Mouse (Mus musculus): ENCODE results near the gene Pacrg. TPM values are rescaled to one million over a fixed set of nuclear protein-coding genes. Genes with fewer than 3 reads are reported as not detected.

Pacrg gene
- polyA plus RNA-seq, 1 experiment from 2014 or later, result 9.2 TPM

DNA sequence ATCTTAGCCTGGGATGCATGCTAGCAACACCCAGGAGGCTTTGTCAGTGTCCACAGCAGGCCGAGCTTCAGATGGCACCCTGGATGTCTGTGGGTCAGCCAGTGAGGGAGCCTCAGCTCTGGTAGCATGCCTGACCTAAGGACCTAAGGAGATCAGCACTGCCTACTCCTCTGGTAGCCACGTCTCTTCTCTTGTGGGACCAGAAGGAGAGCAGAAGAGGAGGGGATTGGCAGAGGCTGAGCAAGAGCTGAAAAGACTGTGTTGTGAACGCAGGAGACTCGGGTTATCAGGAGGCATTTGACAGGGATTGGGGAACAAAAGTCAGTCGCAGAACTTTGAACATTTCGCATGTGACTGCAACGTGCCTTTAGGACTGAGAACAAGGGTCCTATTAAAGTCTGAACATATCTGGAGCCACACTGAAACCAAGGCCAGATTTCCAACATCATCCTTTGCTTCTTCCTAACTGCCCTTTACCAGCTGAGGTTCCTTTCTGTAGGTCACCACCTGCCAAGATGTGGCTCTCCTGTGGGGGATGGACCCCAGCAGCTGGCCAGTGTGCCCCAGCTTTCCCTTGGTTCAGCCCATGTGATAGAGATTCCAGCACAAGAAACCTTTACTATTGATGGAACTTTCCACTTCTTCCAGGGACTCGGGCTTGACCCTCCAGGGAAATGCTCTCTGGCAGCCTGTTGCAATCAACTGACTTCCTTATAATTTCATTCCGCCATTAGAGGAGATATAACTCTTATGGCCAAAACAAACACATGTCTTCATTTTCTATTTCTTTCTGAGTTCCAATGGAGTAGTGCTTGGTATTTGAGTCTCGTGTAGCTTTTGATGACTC lies 329.0 kb downstream of the Pacrg start:
- ATAC-seq (ENCODE audit: low FRiP score, low TSS enrichment) (no peak), DNase-seq (no peak)
- no peaks in the 10 kb centered on the region for H3K36me3 ChIP-seq (ENCODE audit: control insufficient read depth, insufficient read depth, low read length)
- no peaks in the 10 kb centered on the region for H3K9me3 ChIP-seq (ENCODE audit: control insufficient read depth, low read length)
- no peak overlapping the region for H3K9ac ChIP-seq (replicated peaks; ENCODE audit: low read length)
- H3K27me3 ChIP-seq (ENCODE audit: control insufficient read depth, insufficient read depth, low read length), result no peaks in the 10 kb centered on the region
- peaks cover 4% of the 10 kb centered on the region; the same call in 1 of the 2 replicates for H3K4me1 ChIP-seq (ENCODE audit: control insufficient read depth, insufficient read depth, low read length)
- WGBS, result 83% methylated on average over 10 of the region's 10 CpGs
- no peak overlapping the region for H3K4me3 ChIP-seq (replicated peaks; ENCODE audit: low read depth, low read length)
- no peak overlapping the region for H3K27ac ChIP-seq (replicated peaks; ENCODE audit: low read depth, low read length)
- H3K4me2 ChIP-seq (ENCODE audit: low read length), result no peak overlapping the region

DNA sequence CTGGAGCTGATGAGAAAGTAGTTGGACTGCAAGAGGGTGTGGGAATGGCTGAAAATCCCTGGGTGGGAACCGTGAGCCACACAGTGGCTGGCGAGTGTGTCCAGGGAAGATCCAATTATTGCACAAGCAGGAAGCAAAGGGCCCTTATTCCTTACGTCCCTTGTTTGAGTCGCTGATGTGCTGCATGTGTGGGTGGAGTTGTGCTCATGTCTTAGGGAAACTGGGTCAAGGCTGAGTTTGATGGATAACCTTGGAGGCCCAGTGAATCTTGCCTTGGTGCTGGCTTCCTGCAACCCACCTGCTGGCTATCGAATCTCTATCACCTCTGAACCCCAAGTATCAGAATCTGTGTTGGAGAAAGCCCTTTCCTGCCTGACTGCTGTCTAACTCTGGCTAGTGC lies 329.6 kb downstream of the Pacrg start:
- H3K36me3 ChIP-seq (ENCODE audit: control insufficient read depth, insufficient read depth, low read length), result no peaks in the 10 kb centered on the region
- ATAC-seq (ENCODE audit: low FRiP score, low TSS enrichment) (no peak), DNase-seq (no peak)
- H3K4me3 ChIP-seq (replicated peaks; ENCODE audit: low read depth, low read length), result no peak overlapping the region
- no peaks in the 10 kb centered on the region for H3K9me3 ChIP-seq (ENCODE audit: control insufficient read depth, low read length)
- WGBS, result 75% methylated on average over 5 of the region's 5 CpGs
- no peak overlapping the region for H3K27ac ChIP-seq (replicated peaks; ENCODE audit: low read depth, low read length)
- H3K4me2 ChIP-seq (ENCODE audit: low read length), result no peak overlapping the region
- peaks cover 4% of the 10 kb centered on the region; the same call in 1 of the 2 replicates for H3K4me1 ChIP-seq (ENCODE audit: control insufficient read depth, insufficient read depth, low read length)
- H3K9ac ChIP-seq (replicated peaks; ENCODE audit: low read length), result no peak overlapping the region
- H3K27me3 ChIP-seq (ENCODE audit: control insufficient read depth, insufficient read depth, low read length), result no peaks in the 10 kb centered on the region

DNA sequence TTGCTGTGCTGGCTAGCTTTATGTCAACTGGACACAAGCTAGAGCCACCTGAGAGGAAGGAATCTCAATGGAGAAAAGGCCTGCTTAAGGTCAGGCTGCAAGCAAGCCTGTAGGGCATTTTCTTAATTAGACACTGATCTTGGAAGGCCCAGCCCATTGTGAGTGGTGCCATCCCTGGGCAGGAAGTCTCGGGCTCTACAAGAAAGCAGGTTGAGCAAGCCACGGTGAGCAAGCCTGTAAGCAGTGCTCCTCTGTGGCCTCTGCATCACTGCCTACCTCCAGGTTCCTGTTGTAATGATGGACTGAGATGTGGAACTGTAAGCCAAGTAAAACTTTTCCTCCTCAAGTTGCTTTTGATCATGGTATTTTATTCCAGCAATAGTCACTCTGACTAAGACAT lies 332.0 kb downstream of the Pacrg start:
- Histone ChIP-seq H3K4me1 (ENCODE audit: control insufficient read depth, insufficient read depth, low read length) (no peaks in the 10 kb centered on the region; the same call in 1 of the 2 replicates), H3K36me3 (ENCODE audit: control insufficient read depth, insufficient read depth, low read length) (no peaks in the 10 kb centered on the region), H3K9ac (replicated peaks; ENCODE audit: low read length) (no peak overlapping the region), H3K4me3 (replicated peaks; ENCODE audit: low read depth, low read length) (no peak overlapping the region), H3K27ac (replicated peaks; ENCODE audit: low read depth, low read length) (0 out of 2 replicates have a peak overlapping the region, but pooled peaks have one; percentile 52), H3K9me3 (ENCODE audit: control insufficient read depth, low read length) (no peaks in the 10 kb centered on the region), H3K4me2 (ENCODE audit: low read length) (no peak overlapping the region), H3K27me3 (ENCODE audit: control insufficient read depth, insufficient read depth, low read length) (no peaks in the 10 kb centered on the region)
- WGBS, result 74% methylated on average over 2 of the region's 2 CpGs
- ATAC-seq (ENCODE audit: low FRiP score, low TSS enrichment) (no peak), DNase-seq (no peak)

DNA sequence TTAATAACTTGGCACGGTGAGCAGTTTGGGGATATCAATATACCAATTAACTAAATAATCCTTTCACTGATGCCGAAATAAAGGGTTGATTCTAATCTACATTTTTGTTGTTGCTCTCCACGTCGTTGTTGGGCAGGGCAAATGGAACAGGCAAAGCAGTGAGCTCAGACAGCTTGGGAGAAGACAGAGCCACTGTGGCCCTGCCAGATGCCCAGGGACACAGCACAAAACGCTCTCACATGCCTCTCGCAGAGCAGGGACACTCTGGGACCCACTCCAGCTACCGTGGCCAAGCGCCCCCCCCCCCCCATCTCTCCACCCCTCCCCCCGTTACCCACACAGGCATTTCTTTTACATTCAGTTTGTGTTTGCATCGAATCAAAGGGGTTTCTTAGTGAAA lies 332.6 kb downstream of the Pacrg start:
- DNase-seq, result peak; percentile 69
- WGBS, result 29% methylated on average over 10 of the region's 10 CpGs
- Histone ChIP-seq H3K9me3 (ENCODE audit: control insufficient read depth, low read length) (no peaks in the 10 kb centered on the region), H3K9ac (replicated peaks; ENCODE audit: low read length) (no peak overlapping the region), H3K36me3 (ENCODE audit: control insufficient read depth, insufficient read depth, low read length) (no peaks in the 10 kb centered on the region), H3K4me1 (ENCODE audit: control insufficient read depth, insufficient read depth, low read length) (no peaks in the 10 kb centered on the region; the same call in 1 of the 2 replicates), H3K4me2 (ENCODE audit: low read length) (no peak overlapping the region), H3K27me3 (ENCODE audit: control insufficient read depth, insufficient read depth, low read length) (no peaks in the 10 kb centered on the region), H3K27ac (replicated peaks; ENCODE audit: low read depth, low read length) (no peak overlapping the region), H3K4me3 (replicated peaks; ENCODE audit: low read depth, low read length) (no peak overlapping the region)
- ATAC-seq (ENCODE audit: low FRiP score, low TSS enrichment), result 0 out of 2 replicates have a peak, but pooled peaks have one; percentile 58

DNA sequence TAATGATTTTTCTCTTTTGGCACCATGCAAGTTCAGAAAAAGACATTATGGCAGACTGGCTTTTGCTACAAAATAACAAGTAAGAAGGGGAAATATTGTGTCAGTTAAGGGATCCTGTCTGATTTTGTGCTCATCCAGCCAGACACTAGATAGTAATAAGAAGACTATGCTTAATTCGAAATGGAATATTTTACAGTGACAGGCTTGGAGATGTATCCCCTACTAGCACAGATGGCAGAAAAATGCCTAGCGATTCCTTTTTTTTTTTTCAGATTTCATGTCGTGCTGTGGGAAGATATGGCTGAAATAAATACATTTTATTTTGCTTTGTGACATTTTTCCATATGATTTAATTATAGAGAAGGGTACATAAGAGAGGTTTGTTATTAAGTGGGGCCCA lies 333.2 kb downstream of the Pacrg start:
- no peaks in the 10 kb centered on the region; the same call in 1 of the 2 replicates for H3K4me1 ChIP-seq (ENCODE audit: control insufficient read depth, insufficient read depth, low read length)
- H3K4me3 ChIP-seq (replicated peaks; ENCODE audit: low read depth, low read length), result no peak overlapping the region
- no peak for ATAC-seq (ENCODE audit: low FRiP score, low TSS enrichment)
- WGBS, result 66% methylated on average over 3 of the region's 3 CpGs
- no peak overlapping the region for H3K4me2 ChIP-seq (ENCODE audit: low read length)
- H3K36me3 ChIP-seq (ENCODE audit: control insufficient read depth, insufficient read depth, low read length), result no peaks in the 10 kb centered on the region
- no peaks in the 10 kb centered on the region for H3K27me3 ChIP-seq (ENCODE audit: control insufficient read depth, insufficient read depth, low read length)
- no peak overlapping the region for H3K27ac ChIP-seq (replicated peaks; ENCODE audit: low read depth, low read length)
- no peak overlapping the region for H3K9ac ChIP-seq (replicated peaks; ENCODE audit: low read length)
- no peak for DNase-seq
- H3K9me3 ChIP-seq (ENCODE audit: control insufficient read depth, low read length), result no peaks in the 10 kb centered on the region

DNA sequence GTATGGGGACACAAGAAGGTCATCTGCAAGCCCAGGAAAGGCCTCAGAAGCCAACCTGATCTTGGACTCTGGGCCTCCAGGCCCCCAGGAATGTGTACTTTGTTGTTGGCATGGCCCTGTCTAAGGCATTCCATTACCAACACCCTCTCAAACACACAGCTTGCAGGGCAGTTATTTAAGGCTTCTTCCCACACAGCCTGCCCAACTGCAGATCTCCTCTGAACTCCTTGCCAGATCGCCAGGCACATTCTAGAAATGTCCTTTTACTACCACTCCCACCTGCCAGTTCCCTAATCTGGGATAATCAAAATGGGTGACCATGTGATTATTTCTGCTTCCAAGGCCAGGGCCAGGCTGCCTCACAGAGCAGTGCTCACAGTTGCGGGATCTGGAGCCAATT lies 338.7 kb downstream of the Pacrg start:
- no peak overlapping the region for H3K9ac ChIP-seq (replicated peaks; ENCODE audit: low read length)
- H3K27me3 ChIP-seq (ENCODE audit: control insufficient read depth, insufficient read depth, low read length), result no peaks in the 10 kb centered on the region
- ATAC-seq (ENCODE audit: low FRiP score, low TSS enrichment) (no peak), DNase-seq (no peak)
- WGBS, result 84% methylated on average over 2 of the region's 2 CpGs
- no peak overlapping the region for H3K27ac ChIP-seq (replicated peaks; ENCODE audit: low read depth, low read length)
- H3K4me2 ChIP-seq (ENCODE audit: low read length), result no peak overlapping the region
- no peak overlapping the region for H3K4me3 ChIP-seq (replicated peaks; ENCODE audit: low read depth, low read length)
- H3K9me3 ChIP-seq (ENCODE audit: control insufficient read depth, low read length), result no peaks in the 10 kb centered on the region
- H3K4me1 ChIP-seq (ENCODE audit: control insufficient read depth, insufficient read depth, low read length), result peaks cover 17% of the 10 kb centered on the region; the same call in 1 of the 2 replicates
- no peaks in the 10 kb centered on the region for H3K36me3 ChIP-seq (ENCODE audit: control insufficient read depth, insufficient read depth, low read length)

DNA sequence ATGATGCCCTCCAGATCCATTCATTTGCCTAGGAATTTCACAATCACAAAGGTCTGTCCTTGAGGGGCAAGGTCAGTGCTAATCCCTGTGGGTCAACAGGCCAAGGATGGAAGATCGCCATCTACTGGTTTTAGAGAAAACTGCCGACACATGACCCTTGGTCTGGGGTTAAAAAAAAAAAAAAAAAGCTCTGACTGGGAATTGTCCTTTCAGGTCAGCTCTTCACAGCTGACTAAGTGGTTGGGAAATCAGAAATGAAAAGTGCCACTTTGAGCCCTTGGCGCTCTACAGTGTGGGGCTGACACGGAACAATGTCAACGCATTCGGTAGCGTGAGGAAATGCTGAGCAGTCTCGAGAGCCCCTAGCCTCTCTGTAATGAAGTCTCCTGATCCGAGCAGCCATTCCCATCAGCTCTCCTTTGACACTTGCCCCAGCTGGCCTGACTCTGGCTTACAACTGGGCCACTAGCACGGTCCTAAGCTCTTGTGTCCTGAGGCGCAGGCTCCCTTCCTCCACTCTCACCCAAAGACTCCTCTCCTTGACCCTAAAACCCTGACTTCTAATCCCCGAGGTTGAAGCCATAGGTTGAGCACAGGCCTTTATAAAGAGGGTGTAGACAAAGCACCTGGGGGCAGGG lies 339.2 kb downstream of the Pacrg start:
- peaks cover 17% of the 10 kb centered on the region; the same call in 1 of the 2 replicates for H3K4me1 ChIP-seq (ENCODE audit: control insufficient read depth, insufficient read depth, low read length)
- no peak overlapping the region for H3K27ac ChIP-seq (replicated peaks; ENCODE audit: low read depth, low read length)
- DNase-seq (no peak), ATAC-seq (ENCODE audit: low FRiP score, low TSS enrichment) (no peak)
- WGBS, result 35% methylated on average over 12 of the region's 12 CpGs
- no peak overlapping the region for H3K4me3 ChIP-seq (replicated peaks; ENCODE audit: low read depth, low read length)
- H3K27me3 ChIP-seq (ENCODE audit: control insufficient read depth, insufficient read depth, low read length), result no peaks in the 10 kb centered on the region
- no peak overlapping the region for H3K4me2 ChIP-seq (ENCODE audit: low read length)
- no peak overlapping the region for H3K9ac ChIP-seq (replicated peaks; ENCODE audit: low read length)
- H3K9me3 ChIP-seq (ENCODE audit: control insufficient read depth, low read length), result no peaks in the 10 kb centered on the region
- H3K36me3 ChIP-seq (ENCODE audit: control insufficient read depth, insufficient read depth, low read length), result no peaks in the 10 kb centered on the region

DNA sequence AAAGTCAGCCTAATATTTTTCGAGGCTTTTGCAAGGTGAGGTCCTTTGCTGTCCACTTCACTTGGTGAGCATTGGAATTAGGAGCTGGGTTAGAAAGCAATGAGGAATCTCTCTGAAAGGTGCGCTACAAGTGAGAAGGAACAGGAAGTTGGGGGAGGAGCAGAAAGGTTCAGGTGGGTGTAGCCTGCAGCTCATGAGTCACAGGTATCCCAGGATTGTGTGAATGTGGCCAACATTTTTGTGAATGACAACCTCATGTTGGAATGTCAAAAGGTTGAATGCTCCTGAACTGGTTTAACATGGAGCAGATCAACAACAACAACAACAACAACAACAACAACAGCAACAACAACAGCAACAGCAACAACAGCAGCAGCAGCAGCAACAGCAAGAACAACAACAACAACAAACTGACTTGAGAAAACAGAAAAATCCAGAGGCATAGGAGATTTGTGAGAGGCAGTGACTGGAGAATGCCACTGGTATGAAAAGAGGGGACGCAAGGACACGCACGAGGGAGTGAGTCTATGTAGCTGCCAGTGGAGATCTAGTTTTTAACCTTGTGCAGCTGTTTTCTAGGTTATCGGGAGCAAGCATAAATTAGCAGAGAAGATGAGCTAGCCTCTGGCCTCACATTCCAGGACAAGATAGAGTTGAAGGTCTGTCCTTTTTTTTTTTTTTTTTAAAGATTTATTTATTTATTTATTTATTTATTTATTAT lies 341.0 kb downstream of the Pacrg start:
- H3K4me2 ChIP-seq (ENCODE audit: low read length), result no peak overlapping the region
- H3K9ac ChIP-seq (replicated peaks; ENCODE audit: low read length), result no peak overlapping the region
- peaks cover 17% of the 10 kb centered on the region; the same call in 1 of the 2 replicates for H3K4me1 ChIP-seq (ENCODE audit: control insufficient read depth, insufficient read depth, low read length)
- H3K4me3 ChIP-seq (replicated peaks; ENCODE audit: low read depth, low read length), result no peak overlapping the region
- no peaks in the 10 kb centered on the region for H3K27me3 ChIP-seq (ENCODE audit: control insufficient read depth, insufficient read depth, low read length)
- ATAC-seq (ENCODE audit: low FRiP score, low TSS enrichment) (no peak), DNase-seq (no peak)
- 84% methylated on average over 6 of the region's 6 CpGs for whole genome bisulfite sequencing
- no peaks in the 10 kb centered on the region for H3K36me3 ChIP-seq (ENCODE audit: control insufficient read depth, insufficient read depth, low read length)
- H3K27ac ChIP-seq (replicated peaks; ENCODE audit: low read depth, low read length), result no peak overlapping the region
- H3K9me3 ChIP-seq (ENCODE audit: control insufficient read depth, low read length), result no peaks in the 10 kb centered on the region
